Mouse (Mus musculus) adrenal gland, adult 2 months (tissue): ENCODE data around the gene Prl8a9. TPM values are rescaled to one million over a fixed set of nuclear protein-coding genes. Genes with fewer than 3 reads are reported as not detected.

Experiments used
- DNase-seq: peaks from one replicate; pipeline ENCODE4 v3.0.0; 2021
- long read RNA-seq: library from polyadenylated mRNA; stranded (forward); transcript quantifications from one replicate; pipeline ENCODE4 v2.0.0, GENCODE M21; 2021
- polyA plus RNA-seq: library from polyadenylated mRNA; depleted of rRNA; stranded (reverse); fragments of >200 nt; gene quantifications from 2 replicates; pipeline ENCODE4 v1.2.3, GENCODE M21; 2012; rRNA removed
- total RNA-seq, 2 experiments: library from RNA; stranded (reverse); gene quantifications; 2 replicates each; pipeline ENCODE4 v1.2.3; 2021

Gene Prl8a9
- not detected for total RNA-seq
- polyA plus RNA-seq: not detected in 2 replicates
- long read RNA-seq: 0 reads

DNA sequence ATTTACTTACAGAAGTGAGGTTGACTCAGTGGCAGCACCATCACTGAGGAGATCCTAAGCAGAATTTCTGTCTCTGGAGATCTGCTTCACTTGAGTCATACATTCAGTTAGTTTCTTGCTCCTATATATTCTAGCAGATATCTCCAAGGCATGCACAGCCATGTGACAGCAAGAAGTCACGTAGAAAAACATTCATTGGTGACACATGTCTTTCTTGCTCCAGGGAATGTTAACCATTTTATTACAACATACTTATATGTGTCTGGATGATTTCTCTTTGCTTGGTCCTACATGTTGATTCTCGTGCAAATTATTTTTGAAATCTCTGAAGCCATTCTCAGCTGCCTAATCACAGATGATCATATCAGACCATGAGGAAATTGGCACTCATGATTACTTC is at the start of gene Prl8a9:
Gene Prl8a9, minus strand, starts transcription at position 101 of the 400 bp plus-strand sequence.
- DNase-seq: no peak

DNA sequence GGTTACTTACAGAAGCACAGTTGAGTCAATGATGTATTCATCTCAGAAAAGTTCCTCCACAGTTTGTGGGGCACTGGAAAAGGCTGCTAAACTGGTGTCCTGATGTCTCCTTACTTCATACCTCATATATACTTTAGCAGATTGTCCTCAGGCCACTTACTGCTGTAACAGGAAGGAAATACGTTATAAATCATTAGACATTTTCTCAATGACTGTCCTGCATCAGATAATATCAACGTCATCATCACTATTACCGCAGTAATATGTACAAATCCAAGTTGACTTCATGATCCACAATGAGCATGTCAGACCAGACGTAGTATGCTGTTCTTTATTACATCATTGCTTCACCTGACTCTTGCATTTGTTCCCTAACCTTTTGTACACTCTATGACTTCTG is 46.1 kb upstream of the Prl8a9 start, which contains the start of gene Prl7b1:
Gene Prl7b1, minus strand, starts transcription at position 101 of the 400 bp plus-strand sequence.
- no peak for DNase-seq

DNA sequence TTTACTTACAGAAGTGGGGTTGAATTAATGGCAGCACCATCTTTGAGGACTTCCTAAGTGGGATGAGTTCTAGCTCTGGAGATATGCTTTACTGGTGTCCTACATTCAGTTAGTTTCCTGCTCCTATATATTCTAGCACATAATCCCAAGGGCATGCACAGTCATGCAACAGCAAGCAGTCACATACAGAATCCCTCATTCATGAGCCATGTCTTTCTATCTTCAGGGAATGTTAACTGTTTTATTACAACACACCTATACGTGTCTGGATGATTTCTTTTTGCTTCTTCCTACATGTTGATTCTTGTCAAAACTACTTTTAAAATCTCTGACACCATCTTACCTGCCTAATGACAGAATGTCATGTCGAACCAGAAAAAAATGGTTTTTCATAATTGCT is 17.7 kb upstream of the Prl8a9 start, which contains the start of gene Prl8a1:
Gene Prl8a1, minus strand, starts transcription at position 101 of the 400 bp plus-strand sequence.
- no peak for DNase-seq

DNA sequence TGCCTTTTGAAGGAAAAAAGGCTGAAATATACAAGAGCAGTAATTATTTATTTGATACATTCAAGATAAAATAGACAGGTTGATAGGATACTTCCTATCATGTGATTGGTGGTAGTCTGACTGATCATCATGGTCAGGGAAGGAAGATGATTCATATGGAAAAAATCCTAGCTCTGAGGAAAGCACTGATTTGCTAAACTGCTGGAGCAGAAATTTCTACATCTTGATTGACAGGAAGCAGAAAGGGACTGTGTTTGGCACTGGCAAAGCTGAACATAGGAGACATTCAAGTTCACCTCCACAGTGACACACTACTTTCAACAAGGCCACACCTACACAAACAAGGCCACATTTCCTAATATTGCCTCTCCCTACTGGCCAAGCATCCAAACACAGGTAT is 11.1 kb downstream of the Prl8a9 start:
- DNase-seq: no peak

DNA sequence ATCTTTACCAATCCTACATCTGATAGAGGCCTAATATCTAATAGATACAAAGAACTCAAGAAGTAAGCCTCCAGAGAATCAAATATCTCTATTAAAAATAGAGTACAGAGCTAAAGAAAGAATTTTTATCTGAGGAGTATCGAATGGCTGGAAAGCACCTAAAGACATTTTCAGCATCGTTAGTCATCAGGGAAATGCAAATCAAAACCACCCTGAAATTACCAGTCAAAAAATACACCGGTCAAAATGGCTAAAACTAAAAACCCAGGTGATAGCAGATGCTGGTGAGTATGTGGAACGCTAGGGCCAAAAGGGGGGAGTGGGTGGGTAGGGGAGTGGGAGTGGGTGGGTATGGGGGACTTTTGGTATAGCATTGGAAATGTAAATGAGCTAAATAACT is 41.2 kb downstream of the Prl8a9 start:
- no peak for DNase-seq

DNA sequence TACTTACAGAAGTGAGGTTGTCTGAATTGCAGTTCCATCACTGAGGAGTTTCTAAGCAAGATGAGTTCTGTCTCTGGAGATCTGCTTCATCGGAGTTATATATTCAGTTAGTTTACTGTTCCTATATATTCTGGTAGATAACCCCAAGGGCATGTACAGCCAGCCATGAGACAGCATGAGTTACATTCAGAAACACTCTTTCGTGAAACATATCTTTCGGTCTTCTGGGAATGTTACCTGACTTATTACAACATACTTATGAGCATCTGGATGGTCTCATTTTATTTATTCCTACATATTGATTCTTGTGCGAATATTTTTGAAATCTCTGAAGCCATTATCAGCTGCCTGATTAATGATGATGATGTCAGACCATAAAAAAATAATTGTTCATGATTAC is 51.3 kb downstream of the Prl8a9 start, which contains the start of gene Prl8a8:
Gene Prl8a8, minus strand, starts transcription at position 101 of the 400 bp plus-strand sequence.
- no peak for DNase-seq

Other genes with a start within 250 kb of the Prl8a9 start
- 1 to 10 TPM; 3.1 to 5.7 TPM for gene Prl8a2, start 218.9 kb downstream of the Prl8a9 start, total RNA-seq
- gene Prl8a2, start 218.9 kb downstream of the Prl8a9 start, polyA plus RNA-seq: not detected in 2 replicates
- not detected for gene Prl2b1, start 173.8 kb downstream of the Prl8a9 start, total RNA-seq
- not detected in 2 replicates for gene Prl2b1, start 173.8 kb downstream of the Prl8a9 start, polyA plus RNA-seq
- not detected for gene Prl8a6, start 125.9 kb downstream of the Prl8a9 start, total RNA-seq
- not detected in 2 replicates for gene Prl8a6, start 125.9 kb downstream of the Prl8a9 start, polyA plus RNA-seq
- not detected for gene Prl8a8, start 51.4 kb downstream of the Prl8a9 start, total RNA-seq
- not detected in 2 replicates for gene Prl8a8, start 51.4 kb downstream of the Prl8a9 start, polyA plus RNA-seq
- gene Prl8a1, start 17.6 kb upstream of the Prl8a9 start, total RNA-seq: not detected
- not detected in 2 replicates for gene Prl8a1, start 17.6 kb upstream of the Prl8a9 start, polyA plus RNA-seq
- gene Prl7b1, start 46.0 kb upstream of the Prl8a9 start, total RNA-seq: not detected
- gene Prl7b1, start 46.0 kb upstream of the Prl8a9 start, polyA plus RNA-seq: not detected in 2 replicates
- not detected for gene Prl7a1, start 77.9 kb upstream of the Prl8a9 start, total RNA-seq
- gene Prl7a1, start 77.9 kb upstream of the Prl8a9 start, polyA plus RNA-seq: not detected in 2 replicates
- gene Prl7a2, start 103.4 kb upstream of the Prl8a9 start, total RNA-seq: not detected
- not detected in 2 replicates for gene Prl7a2, start 103.4 kb upstream of the Prl8a9 start, polyA plus RNA-seq
- not detected for gene Prl7d1, start 152.1 kb upstream of the Prl8a9 start, total RNA-seq
- gene Prl7d1, start 152.1 kb upstream of the Prl8a9 start, polyA plus RNA-seq: not detected in 2 replicates
- gene Prl7c1, start 216.2 kb upstream of the Prl8a9 start, total RNA-seq: not detected
- gene Prl7c1, start 216.2 kb upstream of the Prl8a9 start, polyA plus RNA-seq: not detected in 2 replicates
- gene Prl2a1, start 237.0 kb upstream of the Prl8a9 start, total RNA-seq: not detected
- gene Prl2a1, start 237.0 kb upstream of the Prl8a9 start, polyA plus RNA-seq: not detected in 2 replicates